Mouse (Mus musculus) heart, embryonic 14.5 days (tissue): ENCODE measurements at regions not wholly inside any gene's neighbourhood (a gene's known extent, or its start where the extent isn't known, plus 50 kb on each side); places are given as distances from the start of the nearest gene placed in this dataset.
"Not testable (repeated sequence)": the region's sequence is repeated elsewhere in the genome, so short reads cannot be mapped to it uniquely, and the experiment has no call there.

Source experiments
- ATAC-seq: fragments of 200-750 bp; cut with Nextera tagmentation; 2 replicates; pipeline ENCODE4 v1.8.0; 2017; ENCODE audit warnings: low read depth, moderate TSS enrichment; ENCODE audit not compliant: insufficient number of reproducible peaks, insufficient read depth, low FRiP score
- H3K27ac ChIP-seq, 2 experiments: fragments of 200-500 bp in 1 of 2; fragments of 300-500 bp in 1 of 2; sonication (generic) in 1 of 2; replicated peaks in 1 of 2; 2 replicates each; pipeline ENCODE4 v1.5.1; 2012 to 2014; ENCODE audit warnings: low read depth in 2 of 2, low read length in 2 of 2, control low read depth in 1 of 2, mild to moderate bottlenecking in 1 of 2, mixed read lengths in 1 of 2; ENCODE audit not compliant: control insufficient read depth in 1 of 2, insufficient read depth in 1 of 2
- H3K27me3 ChIP-seq: fragments of 300-500 bp; sonication (generic); 2 replicates; pipeline ENCODE4 v1.6.1; 2014; ENCODE audit warnings: mild to moderate bottlenecking, low read length, control low read depth; ENCODE audit not compliant: control insufficient read depth, insufficient read depth
- H3K36me3 ChIP-seq: fragments of 300-500 bp; sonication (generic); 2 replicates; pipeline ENCODE4 v1.6.1; 2014; ENCODE audit warnings: mild to moderate bottlenecking, control low read depth, low read length, mixed read lengths; ENCODE audit not compliant: control insufficient read depth, insufficient read depth
- H3K4me1 ChIP-seq, 2 experiments: fragments of 200-500 bp in 1 of 2; fragments of 300-500 bp in 1 of 2; sonication (generic) in 1 of 2; 2 replicates each; pipeline ENCODE4 v1.6.1; 2012 to 2014; ENCODE audit warnings: low read length in 2 of 2, control low read depth in 1 of 2, mixed read lengths in 1 of 2; ENCODE audit not compliant: control insufficient read depth in 2 of 2, insufficient read depth in 2 of 2
- H3K4me2 ChIP-seq: fragments of 300-500 bp; sonication (generic); 2 replicates; pipeline ENCODE4 v1.6.1; 2014; ENCODE audit warnings: mild to moderate bottlenecking, low read length
- H3K4me3 ChIP-seq, 2 experiments: fragments of 200-500 bp in 1 of 2; fragments of 300-500 bp in 1 of 2; sonication (generic) in 1 of 2; 2 replicates each; pipeline ENCODE4 v1.5.1; 2012 to 2014; ENCODE audit warnings: low read length in 2 of 2, mild to moderate bottlenecking in 2 of 2, control low read depth in 1 of 2, low read depth in 1 of 2, moderate library complexity in 1 of 2; ENCODE audit not compliant: control insufficient read depth in 1 of 2, insufficient read depth in 1 of 2
- H3K9ac ChIP-seq: fragments of 300-500 bp; sonication (generic); 2 replicates; pipeline ENCODE4 v1.6.1; 2014; ENCODE audit warnings: mild to moderate bottlenecking, low read length
- H3K9me3 ChIP-seq: fragments of 300-500 bp; sonication (generic); 2 replicates; pipeline ENCODE4 v1.6.1; 2016; ENCODE audit warnings: low read length, control low read depth; ENCODE audit not compliant: control insufficient read depth
- WGBS: fragments of 180-500 bp; shearing (Covaris S2); extraction: QIAGEN DNeasy Blood & Tissue Kit; methylation state at CpG from one replicate; pipeline ENCODE4 v1.1.7; 2014; 5-methylcytosine and 5-hydroxymethylcytosine counted together

- H3K27me3 ChIP-seq, H3K36me3 ChIP-seq, H3K4me2 ChIP-seq, H3K9ac ChIP-seq, ATAC-seq, H3K27ac ChIP-seq, H3K9me3 ChIP-seq, H3K4me3 ChIP-seq, H3K4me1 ChIP-seq: not testable (repeated sequence)
- WGBS = 5% methylated on average over 2 of the region's 2 CpGs
Observed at GRCm38 (mm10) chr14:53665681-53666080, 588.2 kb downstream of the Dad1 start.

DNA sequence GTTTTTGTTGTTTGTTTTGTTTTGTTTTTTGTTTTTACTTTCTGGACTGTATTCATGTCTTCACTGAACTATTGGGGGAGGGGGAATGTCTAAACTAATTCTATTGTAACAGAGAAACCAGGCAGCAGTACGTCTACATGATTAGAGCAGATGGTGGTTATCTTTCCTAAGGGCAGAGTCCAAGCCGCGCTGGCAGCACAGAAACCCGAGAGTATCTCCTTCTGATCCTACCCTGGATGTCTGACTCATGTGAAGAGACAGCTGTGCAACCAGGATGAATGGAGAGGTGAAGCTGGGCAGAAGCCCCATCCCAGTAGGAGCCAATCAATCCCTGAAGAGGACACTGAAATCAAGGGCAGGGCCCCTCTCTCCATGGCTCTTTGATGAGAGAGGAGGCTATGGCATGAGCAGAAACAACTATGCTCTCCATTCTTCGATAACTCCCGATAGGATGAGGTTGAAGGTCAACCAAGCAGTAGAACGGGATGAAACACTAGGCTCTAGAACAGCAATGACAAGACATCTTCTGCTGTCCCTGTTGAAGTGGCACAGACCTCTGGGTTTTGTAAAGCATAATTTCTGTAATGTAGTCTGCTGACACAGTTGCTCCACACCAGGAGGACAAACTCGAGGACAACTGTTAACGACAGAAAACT, 591.1 kb downstream of the Dad1 start:
- WGBS = 53% methylated on average over 7 of the region's 9 CpGs
- ATAC-seq, H3K27ac ChIP-seq, H3K4me2 ChIP-seq, H3K4me1 ChIP-seq, H3K9ac ChIP-seq, H3K36me3 ChIP-seq, H3K27me3 ChIP-seq, H3K4me3 ChIP-seq, H3K9me3 ChIP-seq: not testable (repeated sequence)

- 88% methylated on average over 3 of the region's 3 CpGs for WGBS
- ATAC-seq, H3K4me3 ChIP-seq: not testable (repeated sequence)
Observed at GRCm38 (mm10) chr14:53654669-53655068, 599.2 kb downstream of the Dad1 start.

GRCm38 (mm10) chr14:53651061-53651460, 602.8 kb downstream of the Dad1 start:
- H3K9ac ChIP-seq, H3K27me3 ChIP-seq, H3K27ac ChIP-seq, H3K4me3 ChIP-seq, H3K4me2 ChIP-seq, ATAC-seq, H3K36me3 ChIP-seq, H3K9me3 ChIP-seq, H3K4me1 ChIP-seq: not testable (repeated sequence)
- 69% methylated on average over 4 of the region's 5 CpGs for WGBS

More at GRCm38 (mm10) chr14:53654669-53655068, 599.2 kb downstream of the Dad1 start:
- H3K27me3 ChIP-seq, H3K4me1 ChIP-seq, H3K36me3 ChIP-seq, H3K27ac ChIP-seq, H3K9ac ChIP-seq, H3K9me3 ChIP-seq, H3K4me2 ChIP-seq: not testable (repeated sequence)

GRCm38 (mm10) chr14:53649189-53649588, 604.7 kb downstream of the Dad1 start:
- H3K4me2 ChIP-seq, H3K9me3 ChIP-seq, H3K4me1 ChIP-seq, H3K9ac ChIP-seq, H3K27me3 ChIP-seq, H3K27ac ChIP-seq, ATAC-seq, H3K4me3 ChIP-seq, H3K36me3 ChIP-seq: not testable (repeated sequence)
- WGBS = 100% methylated on average over 1 of the region's 2 CpGs

DNA sequence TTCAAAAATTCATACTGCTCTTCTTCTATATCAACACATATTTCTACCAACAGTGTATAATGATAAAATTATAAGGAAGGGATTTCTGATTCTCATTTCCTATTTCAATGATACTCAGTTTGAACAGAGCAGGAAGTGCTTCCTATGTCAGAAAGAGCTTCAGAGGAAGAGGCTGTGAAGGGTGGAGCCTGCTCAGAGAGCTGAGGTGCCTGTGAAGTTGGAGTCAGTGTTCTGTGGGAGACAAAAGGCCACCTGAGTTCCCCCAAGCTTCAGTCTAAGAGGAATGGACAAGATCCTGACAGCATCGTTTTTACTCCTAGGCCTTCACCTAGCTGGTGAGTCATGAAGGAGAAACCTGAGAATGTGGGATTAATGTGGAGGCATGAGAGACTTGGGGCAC, 613.5 kb downstream of the Dad1 start:
- H3K27me3 ChIP-seq, H3K4me2 ChIP-seq, H3K27ac ChIP-seq, ATAC-seq, H3K4me3 ChIP-seq, H3K36me3 ChIP-seq, H3K9ac ChIP-seq, H3K9me3 ChIP-seq, H3K4me1 ChIP-seq: not testable (repeated sequence)
- WGBS = 40% methylated on average over 1 of the region's 1 CpGs

GRCm38 (mm10) chr14:53637664-53638063, 616.2 kb downstream of the Dad1 start:
- 45% methylated on average over 1 of the region's 1 CpGs for WGBS
- not testable (repeated sequence) for H3K4me3 ChIP-seq, ATAC-seq, H3K9me3 ChIP-seq, H3K27me3 ChIP-seq, H3K9ac ChIP-seq, H3K27ac ChIP-seq, H3K4me1 ChIP-seq, H3K4me2 ChIP-seq, H3K36me3 ChIP-seq

DNA sequence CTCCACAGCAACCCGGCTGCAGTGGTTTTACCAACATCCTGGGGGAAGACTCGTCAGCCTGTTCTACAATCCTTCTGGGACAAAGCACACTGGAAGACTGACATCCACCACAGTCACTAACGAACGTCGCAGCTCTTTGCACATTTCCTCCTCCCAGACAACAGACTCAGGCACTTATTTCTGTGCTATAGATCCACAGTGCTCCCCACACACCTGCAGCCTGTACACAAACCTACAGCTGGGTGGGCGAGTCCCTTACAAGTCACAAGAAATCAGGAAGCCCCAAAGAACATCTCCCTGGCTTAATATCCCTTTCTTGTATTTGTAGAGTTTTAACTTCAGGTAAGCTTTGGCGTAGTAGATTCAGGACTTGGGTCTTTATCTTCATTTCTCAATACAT, 618.7 kb downstream of the Dad1 start:
- not testable (repeated sequence) for H3K27me3 ChIP-seq, ATAC-seq, H3K4me3 ChIP-seq, H3K9ac ChIP-seq, H3K4me1 ChIP-seq, H3K27ac ChIP-seq, H3K9me3 ChIP-seq, H3K36me3 ChIP-seq, H3K4me2 ChIP-seq
- 52% methylated on average over 7 of the region's 7 CpGs for WGBS
